Mouse (Mus musculus): ENCODE measurements around the gene Apba2.

- TF ChIP-seq CTCF (IDR thresholded peaks at IDR 0.05; ENCODE audit: control insufficient read depth, insufficient read depth, insufficient read length) (no peak), MYOG (IDR thresholded peaks at IDR 0.05; ENCODE audit: control insufficient read depth, extremely low read depth, insufficient read length) (no peak), USF1 (IDR thresholded peaks at IDR 0.05; ENCODE audit: low read depth) (no peak), MAX (IDR thresholded peaks at IDR 0.05) (no peak)
Observed at GRCm38 (mm10) chr7:64619261-64619660, 117.8 kb downstream of the Apba2 start.
